Mouse (Mus musculus): ENCODE data around the gene Slc25a12.

Gene Slc25a12

DNA sequence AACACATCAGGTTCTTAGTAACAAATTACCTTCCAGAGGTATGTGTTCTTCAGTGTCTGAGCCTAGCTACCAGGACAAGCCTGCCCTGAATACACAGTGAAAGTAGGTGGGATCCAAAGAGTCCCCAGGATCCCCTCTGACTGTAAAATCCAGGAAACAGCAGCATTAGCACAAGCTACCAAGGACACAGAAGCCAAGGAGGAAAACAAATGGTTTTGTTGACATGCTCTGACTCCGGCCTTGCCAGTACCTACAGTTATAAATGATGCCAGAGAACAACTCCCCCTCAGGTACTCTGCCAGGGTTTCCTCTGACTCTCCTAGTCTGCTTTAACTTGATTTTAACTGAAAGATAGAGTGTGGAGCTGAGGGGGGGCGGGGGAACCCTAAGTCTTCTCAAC lies 18.0 kb downstream of the Slc25a12 start:
- no peak for DNase-seq (ENCODE audit: low spot score)

GRCm38 (mm10) chr2:71347732-71348490 lies 19.6 kb downstream of the Slc25a12 start:
- no peak for DNase-seq (ENCODE audit: low spot score)

GRCm38 (mm10) chr2:71347160-71347559 lies 20.4 kb downstream of the Slc25a12 start:
- DNase-seq (ENCODE audit: low spot score) = no peak

DNA sequence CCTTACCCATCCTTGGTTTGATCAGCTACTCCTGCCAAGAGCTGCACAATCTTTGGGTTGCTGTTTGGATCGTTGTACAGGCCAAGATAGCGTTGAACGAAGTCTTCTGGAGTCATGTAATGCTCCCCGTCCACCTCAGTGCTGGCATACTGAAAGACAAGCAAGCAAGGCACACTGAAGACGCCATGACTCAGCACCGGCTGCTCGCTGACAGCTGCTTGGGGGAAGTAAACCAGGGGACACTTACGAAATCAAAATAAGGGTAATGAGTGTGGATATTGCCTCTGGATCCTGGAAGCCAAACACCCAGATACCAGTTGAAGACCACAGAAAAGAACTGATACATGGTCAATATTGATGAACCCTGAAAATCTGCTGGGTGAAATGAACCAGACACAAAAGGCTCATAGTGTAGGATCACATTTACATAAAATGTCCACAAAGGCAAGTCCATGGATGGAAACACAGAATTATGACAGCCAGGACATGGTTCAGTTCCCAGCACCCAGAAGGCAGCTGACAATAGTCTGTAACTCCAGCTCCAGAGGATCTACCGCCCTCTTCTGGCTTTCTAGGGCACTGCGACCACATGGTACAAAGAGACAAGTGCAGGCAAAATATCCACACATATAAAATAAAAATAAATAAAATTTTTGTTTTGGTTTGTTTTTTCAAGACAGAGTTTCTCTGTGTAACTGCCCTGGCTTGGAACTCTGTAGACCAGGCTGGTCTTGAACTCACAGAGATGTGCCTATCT lies 23.5 kb downstream of the Slc25a12 start:
- DNase-seq (ENCODE audit: low spot score) = no peak

DNA sequence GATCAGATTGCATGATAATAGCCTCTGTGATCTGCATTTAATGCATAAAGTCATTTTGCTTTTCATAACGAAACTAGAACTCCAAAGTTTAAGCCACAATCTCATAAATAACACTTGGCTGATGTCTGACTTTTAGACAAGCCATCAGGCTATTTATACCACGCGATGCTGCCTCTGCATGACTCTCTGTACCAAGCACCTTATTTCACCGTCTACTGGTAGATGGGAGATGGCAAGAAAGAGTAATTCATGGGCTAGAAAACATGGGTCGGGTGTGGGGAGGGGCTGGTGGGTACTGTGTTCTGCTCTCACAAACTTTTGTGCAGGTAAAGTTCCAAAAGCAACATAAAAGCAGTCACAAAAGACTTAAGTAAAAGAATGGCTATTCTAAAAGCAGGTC lies 27.4 kb downstream of the Slc25a12 start:
- no peak for DNase-seq (ENCODE audit: low spot score)

DNA sequence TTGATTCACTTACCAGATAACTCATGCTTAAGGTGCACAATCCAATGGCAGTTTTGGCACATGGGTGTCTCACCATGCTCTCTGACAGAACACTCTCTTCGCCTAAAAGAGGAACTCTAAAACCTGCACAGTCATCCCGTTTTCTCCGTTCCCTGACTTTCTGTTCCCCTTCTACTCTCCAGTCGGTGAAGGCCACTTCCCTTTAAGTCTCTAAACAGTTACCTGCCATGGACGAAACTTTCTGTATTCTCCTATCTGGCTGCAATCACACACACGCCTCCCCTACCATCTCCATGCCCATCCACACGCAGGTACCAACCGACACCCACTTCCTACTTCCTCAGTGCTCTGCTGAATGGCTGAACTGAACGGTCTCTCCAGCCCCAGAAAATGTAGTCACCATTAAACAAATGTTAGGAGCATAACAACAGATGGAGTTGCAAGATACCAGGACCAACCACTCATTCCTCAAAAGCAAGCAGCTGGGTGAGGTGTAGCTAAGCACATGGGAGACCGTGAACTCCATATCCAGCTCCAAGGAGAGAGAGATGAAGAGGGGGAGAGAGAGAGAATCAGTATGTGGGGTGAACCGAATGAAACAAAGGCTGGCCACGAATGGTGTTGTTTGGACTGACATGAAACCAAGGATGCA lies 29.3 kb downstream of the Slc25a12 start:
- no peak for DNase-seq (ENCODE audit: low spot score)

DNA sequence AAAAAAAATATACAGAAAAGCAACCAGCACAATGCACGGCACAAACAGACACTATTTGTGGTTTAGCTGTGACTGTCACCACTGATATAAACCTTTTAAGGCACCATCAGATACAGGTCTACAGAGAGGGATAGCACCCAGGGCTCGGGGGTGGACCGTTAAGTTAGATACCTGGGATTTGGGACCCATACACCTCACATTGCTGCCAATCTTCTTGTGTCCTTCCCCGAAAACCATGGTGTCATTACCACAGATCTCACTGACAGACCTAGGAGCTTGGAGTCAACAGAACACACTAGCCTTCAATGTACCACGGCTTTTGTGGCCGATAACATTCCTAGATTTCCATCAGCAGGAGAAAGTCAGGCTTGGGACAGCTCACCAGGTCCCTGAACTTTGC lies 30.9 kb downstream of the Slc25a12 start:
- DNase-seq (ENCODE audit: low spot score) = no peak

DNA sequence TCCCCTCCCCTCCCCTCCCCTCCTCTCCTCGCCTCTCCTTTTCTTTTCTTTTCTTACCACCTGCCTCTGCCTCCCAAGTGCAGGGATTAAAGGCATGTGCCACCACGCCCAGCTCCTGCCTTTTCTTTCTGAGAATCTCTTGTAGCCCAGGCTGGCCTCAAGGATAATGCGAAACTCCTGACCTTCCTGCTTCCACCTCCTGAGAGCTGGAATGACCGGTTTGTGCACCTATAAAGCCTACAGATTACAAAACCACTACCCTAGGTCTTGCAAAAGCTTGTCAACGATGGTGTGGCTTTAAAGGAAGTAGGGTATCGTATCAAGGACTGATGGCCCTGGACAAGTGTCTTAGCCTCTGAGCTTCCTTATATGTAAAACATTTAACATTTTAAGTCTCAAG lies 31.3 kb downstream of the Slc25a12 start:
- no peak for DNase-seq (ENCODE audit: low spot score)

DNA sequence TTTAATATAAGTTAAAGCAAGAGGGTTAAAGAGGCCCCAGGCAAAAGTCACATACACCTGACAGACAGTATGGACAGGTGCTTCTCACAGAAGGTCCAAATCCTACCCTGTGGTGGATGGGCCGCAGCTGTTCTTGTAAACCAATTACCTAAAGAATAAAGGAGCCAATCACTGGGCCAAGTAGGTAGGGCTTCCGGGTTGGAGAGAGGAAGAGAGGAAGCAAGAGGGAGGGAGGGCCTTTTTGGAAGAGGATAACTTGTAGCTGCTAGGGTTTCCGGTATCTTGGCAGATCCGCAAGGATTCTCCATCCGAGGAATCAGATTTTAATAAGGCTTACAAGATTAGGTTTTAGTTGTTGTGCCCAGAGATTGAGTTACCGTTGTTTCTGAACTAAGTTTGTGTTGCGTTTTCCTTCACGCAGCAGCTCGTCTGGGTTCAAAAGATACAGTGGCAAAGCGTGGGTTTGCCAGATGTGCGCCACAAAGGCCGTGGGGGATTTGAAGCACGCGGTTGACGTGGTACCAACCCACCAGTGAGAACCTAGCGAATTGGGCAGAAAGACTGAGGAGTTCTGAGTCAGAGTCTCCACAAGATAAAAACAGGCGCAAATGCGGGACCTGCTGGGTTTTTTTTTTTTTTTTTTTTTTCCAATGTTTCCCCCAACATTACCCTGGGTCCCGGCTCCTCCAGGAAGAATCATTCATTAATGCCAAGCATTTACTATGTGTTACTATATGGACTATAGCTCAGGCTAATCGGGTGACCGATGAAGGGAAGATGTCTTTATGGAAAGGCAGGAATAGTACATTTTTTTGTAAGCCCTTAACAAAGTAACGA lies 33.3 kb downstream of the Slc25a12 start:
- no peak for DNase-seq (ENCODE audit: low spot score)

DNA sequence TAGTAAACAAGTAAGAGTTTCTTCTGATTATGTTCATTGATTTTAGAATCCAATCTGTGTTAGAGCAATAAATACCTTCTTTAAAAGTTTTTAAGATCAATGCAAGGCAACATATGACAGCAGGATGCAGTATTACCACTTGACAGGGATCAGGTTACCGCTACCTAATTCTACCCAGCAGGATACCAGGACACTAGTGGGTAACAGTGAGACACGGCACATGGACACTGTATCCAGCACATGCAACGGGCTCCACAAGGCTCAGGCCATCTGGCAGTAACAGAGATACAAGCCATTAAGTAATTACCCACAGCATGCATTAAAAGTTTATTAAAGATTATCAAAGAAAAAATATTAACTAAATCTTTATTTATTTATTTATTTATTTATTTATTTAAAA lies 37.8 kb downstream of the Slc25a12 start:
- no peak for DNase-seq (ENCODE audit: low spot score)

- DNase-seq (ENCODE audit: low spot score) = no peak
Measured at GRCm38 (mm10) chr2:71328391-71329160, 39.0 kb downstream of the Slc25a12 start.

DNA sequence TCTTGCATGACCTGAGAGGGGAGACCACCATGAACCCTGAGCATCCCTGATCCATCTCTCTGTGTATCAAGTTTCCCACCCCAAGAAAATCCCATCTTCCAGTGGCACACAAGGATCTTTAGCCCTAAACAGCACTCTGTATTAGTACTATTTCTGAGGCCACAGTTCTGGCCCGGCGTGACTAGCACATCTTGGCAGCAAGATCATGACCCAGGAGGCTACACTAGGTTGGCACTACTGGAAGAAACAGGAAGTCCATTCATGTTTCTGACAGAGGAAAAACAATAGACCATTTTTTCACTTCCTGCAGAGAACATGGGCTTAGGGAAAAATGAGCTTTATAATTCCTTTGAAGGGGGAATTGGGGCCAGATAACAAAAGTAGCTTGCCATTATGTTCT lies 39.8 kb downstream of the Slc25a12 start:
- no peak for DNase-seq (ENCODE audit: low spot score)

DNA sequence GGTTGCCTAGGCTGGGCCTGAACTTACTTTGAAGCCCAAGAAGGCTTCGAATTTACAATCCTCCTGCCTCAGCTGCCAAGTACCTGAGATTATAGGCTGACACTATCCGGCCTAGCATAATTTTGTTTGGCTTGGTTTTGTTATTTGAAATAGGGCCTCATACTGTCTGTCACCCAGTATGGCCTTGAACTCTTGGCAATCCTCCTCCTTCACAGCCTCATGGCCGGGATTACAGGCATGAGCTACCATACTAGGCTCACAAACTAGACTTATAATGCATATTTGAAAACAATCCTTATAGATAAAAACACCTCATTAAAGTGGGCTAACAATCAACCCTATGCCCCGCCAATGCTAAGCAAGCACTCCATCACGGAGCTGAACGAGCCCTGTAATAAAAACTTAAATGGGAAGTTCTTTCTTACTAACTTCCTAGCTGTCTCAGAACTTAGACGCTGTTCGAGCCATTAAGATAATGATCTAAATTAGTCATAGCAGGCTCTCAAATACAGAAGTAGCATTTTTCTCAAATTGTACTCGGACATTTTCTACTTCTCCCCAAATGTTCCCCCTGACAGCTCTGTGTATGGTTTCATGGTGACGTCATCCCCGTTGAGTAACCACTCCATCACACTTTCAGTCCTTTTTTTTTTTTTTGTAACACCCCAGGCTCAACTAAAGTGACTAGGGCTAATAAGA lies 40.6 kb downstream of the Slc25a12 start:
- DNase-seq (ENCODE audit: low spot score) = no peak

GRCm38 (mm10) chr2:71323886-71324285 lies 43.7 kb downstream of the Slc25a12 start:
- DNase-seq (ENCODE audit: low spot score) = no peak

GRCm38 (mm10) chr2:71321486-71321885 lies 46.1 kb downstream of the Slc25a12 start:
- DNase-seq (ENCODE audit: low spot score) = no peak

DNA sequence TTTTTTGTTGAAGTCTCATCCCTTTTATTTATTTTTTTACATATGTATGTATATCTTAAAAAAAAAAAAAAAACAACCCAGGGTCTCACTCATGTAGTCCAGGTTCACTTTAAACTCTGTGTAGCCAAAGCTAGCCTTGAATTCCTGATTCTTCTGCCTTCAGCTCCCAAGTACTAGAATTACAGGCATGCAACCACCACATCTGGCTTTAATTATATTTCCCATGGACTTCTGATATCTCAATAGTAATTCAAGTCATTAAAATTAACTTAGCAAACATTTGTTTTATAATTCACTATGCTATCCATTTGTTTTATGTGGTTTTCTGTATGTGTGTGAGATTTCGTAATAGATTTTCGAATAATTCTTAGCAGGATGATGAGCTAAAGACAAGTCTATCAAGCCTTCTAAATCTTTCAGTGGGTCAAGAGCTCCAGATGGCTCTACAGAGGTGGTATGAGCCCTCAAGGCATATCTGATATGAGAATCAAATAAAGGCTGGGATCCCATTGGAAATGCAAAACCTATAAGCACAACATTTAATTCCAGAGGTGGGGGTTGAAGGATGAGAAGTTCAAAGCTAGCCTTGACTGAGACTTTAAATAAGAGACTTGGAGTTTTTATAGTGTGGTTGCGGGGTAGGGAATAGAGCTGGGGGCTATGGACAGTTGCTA lies 51.3 kb downstream of the Slc25a12 start:
- DNase-seq (ENCODE audit: low spot score) = peak; percentile 43

DNA sequence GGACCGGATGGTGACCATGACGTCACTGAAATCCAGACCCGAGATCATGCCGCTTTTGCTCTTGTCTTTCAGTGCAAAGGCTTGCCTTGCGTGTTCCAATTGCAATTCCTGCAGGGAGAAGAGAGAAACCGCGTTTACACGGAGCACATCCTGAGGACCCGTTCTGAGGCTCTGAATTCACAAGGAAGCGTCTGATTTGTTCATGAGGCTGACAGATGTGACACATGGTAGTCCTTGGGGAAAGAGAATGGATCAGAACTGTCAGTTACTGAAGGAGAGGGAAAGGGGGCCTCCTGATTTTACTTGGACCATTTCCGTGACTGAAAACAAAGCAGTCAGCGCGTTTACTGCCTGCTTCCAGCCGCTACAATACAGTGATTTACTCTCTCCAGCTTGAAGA lies 52.5 kb downstream of the Slc25a12 start:
- peak; percentile 61 for DNase-seq (ENCODE audit: low spot score)

DNA sequence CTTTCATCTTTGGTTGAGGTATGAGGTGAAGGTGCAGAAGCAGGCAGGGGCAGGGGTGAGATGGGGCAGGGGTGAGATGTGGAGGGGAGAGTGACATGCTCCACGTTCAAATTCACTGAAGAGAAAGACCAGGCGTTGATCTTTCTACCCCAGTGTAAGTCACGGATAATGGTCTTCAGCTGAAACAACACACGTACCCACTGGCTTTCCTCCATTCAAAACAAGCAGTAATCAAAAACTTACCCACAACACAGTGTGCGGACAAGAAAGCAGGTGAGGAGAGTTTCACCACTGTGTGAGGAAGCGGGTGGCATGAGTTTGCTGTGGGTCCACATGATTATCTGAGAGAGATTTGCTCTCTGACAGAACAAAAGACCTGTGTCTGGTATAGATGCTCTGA lies 53.5 kb downstream of the Slc25a12 start:
- DNase-seq (ENCODE audit: low spot score) = peak; percentile 67

- no peak for DNase-seq (ENCODE audit: low spot score)
Measured at GRCm38 (mm10) chr2:71312067-71312466, 55.5 kb downstream of the Slc25a12 start.

DNA sequence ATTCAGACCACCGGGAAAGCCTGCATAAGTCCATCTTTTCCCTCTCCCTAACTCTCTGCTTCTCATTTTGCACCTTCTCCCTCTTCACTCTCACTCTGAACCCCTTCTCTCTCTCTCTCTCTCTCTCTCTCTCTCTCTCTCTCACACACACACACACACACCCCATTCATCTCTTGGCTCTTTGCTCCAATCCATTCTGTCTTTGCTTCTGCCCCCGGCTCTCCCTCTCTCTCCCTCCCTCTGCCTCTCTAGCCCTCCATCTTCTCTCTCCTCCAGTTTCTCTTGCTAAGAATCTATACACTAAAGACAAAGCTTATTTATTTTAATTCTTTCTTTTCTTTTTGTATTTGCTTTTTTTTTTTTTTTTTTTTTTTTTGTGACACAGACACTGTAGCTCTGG lies 57.8 kb downstream of the Slc25a12 start:
- no peak for DNase-seq (ENCODE audit: low spot score)
